Mouse (Mus musculus) heart, embryonic 15.5 days (tissue): ENCODE data around the gene Grid2ip. TPM values are rescaled to one million over a fixed set of nuclear protein-coding genes. Genes with fewer than 3 reads are reported as not detected.
A peak's percentile ranks its signal among the peaks of the same experiment; 100 is the strongest.

Experiments
- ATAC-seq: fragments of 200-750 bp; cut with Nextera tagmentation; replicated peaks from 2 replicates; pipeline ENCODE4 v1.8.0; 2017; ENCODE audit warnings: low read depth, moderate TSS enrichment; ENCODE audit not compliant: insufficient number of reproducible peaks, insufficient read depth, low FRiP score
- H3K27ac ChIP-seq: fragments of 300-500 bp; sonication (generic); 2 replicates; pipeline ENCODE4 v1.5.1; 2015; ENCODE audit warnings: mild to moderate bottlenecking, inconsistent platforms
- H3K27me3 ChIP-seq: fragments of 300-500 bp; sonication (generic); 2 replicates; pipeline ENCODE4 v1.6.1; 2015; ENCODE audit warnings: inconsistent platforms
- H3K36me3 ChIP-seq: fragments of 300-500 bp; sonication (generic); 2 replicates; pipeline ENCODE4 v1.6.1; 2015; ENCODE audit warnings: mild to moderate bottlenecking, inconsistent platforms
- H3K4me1 ChIP-seq: fragments of 300-500 bp; sonication (generic); replicated peaks from 2 replicates; pipeline ENCODE4 v1.6.1; 2015; ENCODE audit warnings: inconsistent platforms
- H3K4me2 ChIP-seq: fragments of 300-500 bp; sonication (generic); 2 replicates; pipeline ENCODE4 v1.6.1; 2015; ENCODE audit warnings: inconsistent platforms, mild to moderate bottlenecking, moderate library complexity
- H3K4me3 ChIP-seq: fragments of 300-500 bp; sonication (generic); 2 replicates; pipeline ENCODE4 v1.5.1; 2015; ENCODE audit warnings: mild to moderate bottlenecking, inconsistent platforms
- H3K9ac ChIP-seq: fragments of 300-500 bp; sonication (generic); 2 replicates; pipeline ENCODE4 v1.6.1; 2015; ENCODE audit warnings: mild to moderate bottlenecking, inconsistent platforms
- H3K9me3 ChIP-seq: fragments of 300-500 bp; sonication (generic); replicated peaks from 2 replicates; pipeline ENCODE4 v1.6.1; 2016; ENCODE audit warnings: inconsistent platforms
- WGBS: fragments of 180-500 bp; shearing (Covaris S2); methylation state at CpG from one replicate; pipeline ENCODE4 v1.1.7; 2015; ENCODE audit warnings: mixed read lengths; 5-methylcytosine and 5-hydroxymethylcytosine counted together
- polyA plus RNA-seq: library from polyadenylated mRNA; unstranded; fragments of >200 nt; fragmentation: Nextera tagmentation; extraction: Ambion mirVana; gene quantifications from 2 replicates; pipeline ENCODE4 v1.2.1, GENCODE M21; 2015

The Grid2ip gene
- polyA plus RNA-seq, 1 experiment from 2014 or later, result not detected

- Histone ChIP-seq H3K4me3 (peak overlapping the region; percentile 56), H3K4me2 (peak overlapping the region; percentile 82), H3K27ac (no peak overlapping the region), H3K9ac (peak overlapping the region; percentile 36), H3K9me3 (no peaks in the 10 kb centered on the region), H3K27me3 (peaks cover 55% of the 10 kb centered on the region), H3K36me3 (no peaks in the 10 kb centered on the region), H3K4me1 (peaks cover 11% of the 10 kb centered on the region)
- under 1% methylated on average over 47 of the region's 47 CpGs for WGBS
- ATAC-seq, result peak; percentile 62
Observed at GRCm38 (mm10) chr5:143363678-143364615, 6.8 kb downstream of the Grid2ip start.

DNA sequence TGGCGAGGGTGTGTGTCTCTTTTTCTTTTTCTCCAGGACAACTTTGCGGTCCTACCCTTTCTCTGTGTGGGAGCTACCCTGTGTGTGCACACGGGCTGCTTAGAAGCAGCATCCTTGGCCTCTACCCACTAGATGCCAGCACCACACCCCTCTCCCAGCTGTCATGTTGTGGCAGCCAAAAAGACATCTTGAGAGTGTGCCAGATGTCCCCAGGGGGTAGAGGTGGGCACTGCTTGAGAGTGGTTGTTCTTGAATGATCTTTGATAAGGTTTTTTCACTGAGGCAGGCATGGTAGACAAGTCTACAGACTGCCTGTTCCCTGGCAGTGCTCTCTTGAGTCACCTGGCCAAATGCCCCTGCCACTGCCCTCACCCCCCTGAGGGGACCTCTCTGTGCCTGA lies 10.8 kb downstream of the Grid2ip start:
- Histone ChIP-seq H3K9me3 (no peaks in the 10 kb centered on the region), H3K36me3 (no peaks in the 10 kb centered on the region), H3K27me3 (peaks cover 76% of the 10 kb centered on the region), H3K27ac (no peak overlapping the region), H3K4me1 (peaks cover 21% of the 10 kb centered on the region), H3K9ac (no peak overlapping the region), H3K4me3 (no peak overlapping the region), H3K4me2 (no peak overlapping the region)
- WGBS, result 67% methylated on average over 3 of the region's 3 CpGs
- no peak for ATAC-seq

DNA sequence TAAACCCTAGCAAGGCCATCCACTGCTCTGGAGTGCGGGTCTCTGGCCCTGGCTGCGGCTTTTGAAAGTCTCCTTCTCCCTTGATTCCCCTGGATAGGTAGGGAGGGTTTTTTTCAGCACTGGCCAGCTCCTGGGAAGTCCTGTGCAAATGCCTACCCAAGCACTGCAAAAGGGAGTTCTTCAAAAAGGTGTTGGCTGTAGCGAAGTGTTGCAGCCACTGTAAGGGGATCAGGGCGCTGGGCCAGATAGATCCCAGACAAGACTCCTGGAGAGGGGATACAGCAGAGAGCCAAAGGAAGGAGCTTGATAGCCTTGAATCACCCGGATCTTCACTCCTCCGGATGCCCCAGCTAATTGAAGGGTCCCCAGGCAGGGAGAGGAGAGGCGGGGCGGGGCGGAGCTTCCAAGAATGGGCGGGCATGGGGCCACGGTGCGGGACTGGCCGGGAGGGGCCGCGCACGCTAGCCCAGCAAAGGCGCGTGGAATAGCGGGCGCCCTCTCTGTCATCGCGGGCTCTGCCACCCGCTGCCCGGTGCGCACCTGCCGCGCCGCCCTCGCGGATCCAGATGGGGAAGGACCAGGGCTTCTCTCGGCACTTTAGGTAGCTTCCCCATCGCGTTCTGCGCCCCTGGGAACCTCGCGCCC lies 12.6 kb downstream of the Grid2ip start:
- H3K9me3 ChIP-seq, result no peaks in the 10 kb centered on the region
- no peak overlapping the region for H3K9ac ChIP-seq
- no peak for ATAC-seq
- no peaks in the 10 kb centered on the region for H3K36me3 ChIP-seq
- peaks cover 89% of the 10 kb centered on the region for H3K27me3 ChIP-seq
- no peak overlapping the region for H3K27ac ChIP-seq
- WGBS, result 2% methylated on average over 36 of the region's 36 CpGs
- H3K4me2 ChIP-seq, result peak overlapping the region; percentile 54
- H3K4me1 ChIP-seq, result peaks cover 12% of the 10 kb centered on the region
- H3K4me3 ChIP-seq, result peak overlapping the region; percentile 26

DNA sequence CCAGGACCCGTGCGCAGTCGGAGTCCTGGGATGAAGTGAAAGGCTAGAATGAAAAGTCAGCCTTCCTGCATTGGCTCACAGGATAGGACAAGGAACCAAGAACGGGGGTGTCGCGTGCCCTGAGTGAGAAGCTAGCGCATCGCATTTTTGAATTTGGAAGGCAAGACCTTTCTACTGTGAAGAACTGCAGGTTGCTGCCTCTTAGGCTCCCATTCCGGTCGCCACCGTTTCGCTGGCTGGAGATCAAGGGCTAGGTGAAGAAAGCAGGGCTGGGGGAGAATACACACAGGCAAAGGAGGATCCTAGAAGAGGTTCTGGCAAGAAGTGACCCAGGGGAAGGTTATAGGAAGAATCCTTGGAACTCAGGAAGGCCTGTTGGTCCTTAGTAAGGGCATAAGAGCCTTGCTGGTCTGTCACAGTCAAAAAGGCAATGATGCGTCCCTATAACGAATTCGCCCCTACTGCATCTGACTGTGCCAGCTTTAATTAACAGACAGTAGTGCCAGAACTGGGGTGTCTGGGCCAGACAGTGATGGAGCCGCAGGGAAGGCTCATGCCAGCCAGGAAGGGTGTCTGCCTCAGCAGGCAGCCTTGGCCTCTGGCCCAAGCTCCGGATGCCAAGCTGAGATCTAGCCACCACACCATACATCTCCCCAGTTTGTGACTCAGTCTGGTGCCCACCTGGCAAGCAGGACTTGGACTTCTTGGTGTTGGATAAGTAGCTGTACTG lies 13.4 kb downstream of the Grid2ip start:
- Histone ChIP-seq H3K4me3 (peak overlapping the region; percentile 26; the same call in 1 of the 2 replicates), H3K4me1 (peaks cover 15% of the 10 kb centered on the region), H3K9ac (no peak overlapping the region), H3K36me3 (no peaks in the 10 kb centered on the region), H3K27ac (no peak overlapping the region), H3K4me2 (no peak overlapping the region), H3K27me3 (peaks cover 90% of the 10 kb centered on the region), H3K9me3 (no peaks in the 10 kb centered on the region)
- 26% methylated on average over 17 of the region's 17 CpGs for WGBS
- ATAC-seq, result no peak

GRCm38 (mm10) chr5:143371146-143371510 lies 14.0 kb downstream of the Grid2ip start:
- Histone ChIP-seq H3K4me2 (no peak overlapping the region), H3K27me3 (peaks cover 84% of the 10 kb centered on the region), H3K27ac (no peak overlapping the region), H3K36me3 (no peaks in the 10 kb centered on the region), H3K9me3 (no peaks in the 10 kb centered on the region), H3K9ac (no peak overlapping the region), H3K4me1 (peaks cover 15% of the 10 kb centered on the region), H3K4me3 (no peak overlapping the region)
- 44% methylated on average over 4 of the region's 4 CpGs for WGBS
- ATAC-seq, result no peak

GRCm38 (mm10) chr5:143372818-143373217 lies 15.7 kb downstream of the Grid2ip start:
- peak overlapping the region; percentile 40 for H3K4me3 ChIP-seq

GRCm38 (mm10) chr5:143375242-143375641 lies 18.1 kb downstream of the Grid2ip start:
- 0 out of 2 replicates have a peak, but pooled peaks have one; percentile 38 for ATAC-seq
- Histone ChIP-seq H3K4me2 (peak overlapping the region; percentile 44), H3K4me3 (peak overlapping the region; percentile 23), H3K4me1 (peaks cover 7% of the 10 kb centered on the region), H3K9me3 (no peaks in the 10 kb centered on the region), H3K36me3 (no peaks in the 10 kb centered on the region), H3K9ac (no peak overlapping the region), H3K27me3 (peaks cover 54% of the 10 kb centered on the region), H3K27ac (no peak overlapping the region)
- WGBS, result 10% methylated on average over 21 of the region's 21 CpGs

More at GRCm38 (mm10) chr5:143372818-143373217, 15.7 kb downstream of the Grid2ip start:
- H3K4me1 ChIP-seq, result peaks cover 15% of the 10 kb centered on the region
- no peaks in the 10 kb centered on the region for H3K36me3 ChIP-seq
- 1% methylated on average over 35 of the region's 35 CpGs for WGBS
- ATAC-seq, result no peak
- peaks cover 78% of the 10 kb centered on the region for H3K27me3 ChIP-seq
- H3K9me3 ChIP-seq, result no peaks in the 10 kb centered on the region
- peak overlapping the region; percentile 31; the same call in 1 of the 2 replicates for H3K9ac ChIP-seq
- peak overlapping the region; percentile 67 for H3K4me2 ChIP-seq
- no peak overlapping the region for H3K27ac ChIP-seq

DNA sequence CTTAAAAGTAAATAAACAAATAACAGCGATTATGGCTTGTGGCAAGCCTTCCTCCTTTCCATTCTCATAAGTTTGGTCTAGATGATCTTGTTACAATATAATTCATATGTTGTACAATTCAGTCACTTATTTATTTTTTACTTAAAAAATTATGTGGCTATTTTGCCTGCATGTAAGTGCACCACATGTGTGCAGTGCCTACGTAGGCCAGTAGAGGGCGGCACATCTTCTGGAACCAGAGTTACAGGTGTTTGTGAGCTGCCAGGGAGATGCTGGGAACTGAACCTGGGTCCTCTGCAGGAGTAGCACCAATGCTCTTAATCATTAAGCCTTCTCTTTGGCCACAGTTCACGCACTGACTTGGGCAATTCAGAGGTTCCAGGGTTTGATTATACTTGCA lies 19.0 kb downstream of the Grid2ip start:
- H3K27me3 ChIP-seq, result peaks cover 47% of the 10 kb centered on the region
- H3K4me2 ChIP-seq, result no peak overlapping the region
- no peaks in the 10 kb centered on the region for H3K9me3 ChIP-seq
- no peak for ATAC-seq
- 82% methylated on average over 4 of the region's 4 CpGs for WGBS
- H3K27ac ChIP-seq, result no peak overlapping the region
- H3K36me3 ChIP-seq, result no peaks in the 10 kb centered on the region
- peaks cover 7% of the 10 kb centered on the region for H3K4me1 ChIP-seq
- H3K4me3 ChIP-seq, result no peak overlapping the region
- H3K9ac ChIP-seq, result no peak overlapping the region

GRCm38 (mm10) chr5:143386797-143387621 lies 29.9 kb downstream of the Grid2ip start:
- peak overlapping the region; percentile 38 for H3K4me3 ChIP-seq
- peaks cover 42% of the 10 kb centered on the region for H3K27me3 ChIP-seq
- H3K4me2 ChIP-seq, result peak overlapping the region; percentile 67
- no peaks in the 10 kb centered on the region for H3K36me3 ChIP-seq
- H3K9ac ChIP-seq, result no peak overlapping the region
- 7% methylated on average over 39 of the region's 39 CpGs for WGBS
- no peaks in the 10 kb centered on the region for H3K9me3 ChIP-seq
- H3K4me1 ChIP-seq, result peaks cover 8% of the 10 kb centered on the region
- H3K27ac ChIP-seq, result no peak overlapping the region
- peak; percentile 57; the same call in 1 of the 2 replicates for ATAC-seq

DNA sequence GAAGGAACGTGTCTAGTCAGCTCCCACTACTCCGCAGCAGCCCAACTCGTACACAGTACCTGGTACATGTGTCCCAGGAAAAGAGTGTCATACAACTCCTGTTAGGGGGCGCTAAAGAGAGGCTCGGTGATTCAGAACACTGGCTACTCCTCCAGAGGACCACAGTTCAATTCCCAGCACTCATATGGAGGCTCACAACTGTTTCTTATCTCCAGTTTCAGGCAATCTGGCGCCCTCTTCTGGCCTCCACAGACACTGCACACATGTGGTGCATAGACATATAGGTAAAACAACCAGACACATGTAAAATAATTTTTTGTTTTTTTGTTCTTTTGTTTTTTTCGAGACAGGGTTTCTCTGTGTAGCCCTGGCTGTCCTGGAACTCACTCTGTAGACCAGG lies 37.0 kb downstream of the Grid2ip start:
- ATAC-seq, result no peak
- Histone ChIP-seq H3K9ac (no peak overlapping the region), H3K4me3 (no peak overlapping the region), H3K27ac (no peak overlapping the region), H3K4me1 (no peaks in the 10 kb centered on the region), H3K27me3 (peaks cover under 1% of the 10 kb centered on the region; the same call in 1 of the 2 replicates), H3K36me3 (no peaks in the 10 kb centered on the region), H3K9me3 (no peaks in the 10 kb centered on the region), H3K4me2 (no peak overlapping the region)
- WGBS, result 80% methylated on average over 7 of the region's 7 CpGs
